Comparison of ENCODE assay signal across 8 mouse cellular contexts in the genomic region with DNA sequence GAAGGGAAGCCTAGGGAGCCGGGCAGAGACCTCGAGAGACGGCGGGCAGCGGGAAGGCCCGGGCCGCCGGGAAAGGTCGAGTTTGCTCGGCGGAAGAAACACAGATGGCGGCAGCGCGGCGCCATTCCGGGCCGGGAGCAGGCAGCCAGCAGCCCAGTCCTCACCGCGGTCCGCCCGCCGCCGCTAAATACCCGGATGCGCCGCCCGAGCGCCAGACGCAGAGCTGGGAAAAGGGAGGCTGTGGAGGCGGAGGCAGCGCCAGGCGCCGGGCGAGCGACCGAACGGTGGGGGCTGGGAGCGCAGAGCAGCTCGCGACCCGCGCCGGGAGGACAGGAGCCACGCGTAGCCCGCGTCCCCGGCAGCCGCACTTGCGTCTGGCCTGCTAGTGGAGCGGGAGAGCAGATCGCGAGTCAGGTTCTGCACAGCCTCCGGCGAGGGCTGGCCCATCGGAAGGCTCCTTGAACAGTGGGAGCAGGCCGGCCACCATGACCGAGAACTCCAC. TPM values are rescaled to one million over a fixed set of nuclear protein-coding genes. Genes with fewer than 3 reads are reported as not detected.
DNase-seq lines count a peak whose midpoint lies in the region; ATAC-seq and TF ChIP-seq lines count a peak whose summit lies in the region.

Gene H1f0 (plus strand): TSS at position 214 of the 502 bp plus-strand sequence.

- H3K4me1 ChIP-seq in hindbrain, embryonic 13.5 days (replicated peaks), result peaks cover 64% of the 10 kb centered on the region

- POLR2A ChIA-PET in Patski (lab: Charles Lee), result interaction anchor here (0.8 to 1.0 kb wide), 2 partner anchors 12 to 13 kb away, joined by 3 to 4 read pairs; no protein-coding TSS in a partner anchor

- peak within 1 kb of the TSS; percentile 68 for H3K4me3 ChIP-seq in hindbrain, embryonic 13.5 days

- H3K27me3 ChIP-seq in Patski, result no peaks in the 10 kb centered on the region
- 0 out of 2 replicates have a peak, but pooled peaks cover 15% of the 10 kb centered on the region for H3K27me3 ChIP-seq in hindbrain, embryonic 13.5 days

- no peaks in the 10 kb centered on the region for H3K9me3 ChIP-seq in hindbrain, embryonic 13.5 days

- peak; percentile 54 for ATAC-seq in Patski
- ATAC-seq in hindbrain, embryonic 13.5 days (ENCODE audit: low FRiP score), result peak; percentile 73

- CTCF ChIA-PET in Patski (lab: Charles Lee), result interaction anchor here (1.7 kb wide), 1 partner anchor 9 kb away, joined by 5 read pairs; no protein-coding TSS in a partner anchor

- no peak for DNase-seq in Patski (ENCODE audit: low read depth, low spot score)
- DNase-seq in cerebellum, postnatal 10 days, result peak; percentile 99
- DNase-seq in frontal cortex, postnatal 25 days (ENCODE audit: low spot score in 2 of 2), result peak; percentile 84 to 91
- DNase-seq in layer of hippocampus, postnatal 25 days (ENCODE audit: extremely low spot score in 1 of 2, low spot score in 1 of 2), result peak; percentile 96 to 98
- peak; percentile 96 for DNase-seq in lung, postnatal 14 days
- peak; percentile 96 for DNase-seq in ovary, postnatal 36 days (ENCODE audit: low spot score)
- peak; percentile 90 for DNase-seq in thymus, postnatal 14 days

- no peak for TF ChIP-seq CTCF in Patski (IDR thresholded peaks at IDR 0.05)

- in situ Hi-C loops in Patski (cut with MboI; ENCODE audit: low pct_unique_long_range_greater_than_20kb), result no loop called here

- peak within 1 kb of the TSS; percentile 99 for H3K4me2 ChIP-seq in hindbrain, embryonic 13.5 days

- H3K9ac ChIP-seq in hindbrain, embryonic 13.5 days, result peak within 1 kb of the TSS; percentile 99

- WGBS in hindbrain, embryonic 13.5 days, result under 1% methylated on average over 55 of the region's 58 CpGs

- H3K36me3 ChIP-seq in hindbrain, embryonic 13.5 days, result no peaks in the 10 kb centered on the region

- peak within 1 kb of the TSS; percentile 98 for H3K27ac ChIP-seq in hindbrain, embryonic 13.5 days

RNA-seq across cellular contexts. Expression of gene H1f0, which starts in this region (rescaled TPM):
- polyA plus RNA-seq in Patski (2021), result 95.5 TPM
- 259 and 266 TPM in 2 replicates for polyA plus RNA-seq in hindbrain, embryonic 13.5 days (2015; fragmentation: Nextera tagmentation; extraction: Ambion mirVana)
- total RNA-seq in layer of hippocampus, postnatal 25 days (2021), result 100 to 1,000 TPM; 101 to 108 TPM
